Mouse (Mus musculus) regulatory T cell (primary cell): ENCODE measurements around the gene Fbxo34.
"Not testable (repeated sequence)": the region's sequence is repeated elsewhere in the genome, so short reads cannot be mapped to it uniquely, and the experiment has no call there.

Experiments used
- in situ Hi-C: fragments of 300-600 bp; cut with MboI, MseI; formaldehyde crosslinking; loops from one replicate; pipeline ENCODE4 v1.15.1; 2025; ENCODE audit warnings: high pct_unique_total_duplicates

The Fbxo34 gene

DNA sequence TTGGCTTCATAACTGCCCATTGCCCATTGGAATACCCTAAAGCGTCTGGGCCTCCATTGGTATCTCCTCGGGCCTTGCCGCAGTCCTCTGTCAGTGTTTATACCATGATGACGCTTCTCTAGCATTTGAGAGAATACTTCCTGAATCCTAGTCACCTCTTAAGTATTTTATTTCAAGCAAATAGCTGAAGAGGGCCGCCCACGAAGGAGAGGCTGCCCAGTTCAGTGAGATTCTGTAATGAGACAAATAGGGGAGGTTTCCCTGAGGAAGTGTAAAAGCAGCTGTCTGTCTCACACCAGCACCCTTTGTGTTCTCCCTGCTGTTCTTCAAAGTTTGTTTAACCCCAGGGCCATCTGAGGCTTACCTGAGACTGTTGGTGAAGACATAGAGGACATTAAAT is 66.5 kb downstream of the Fbxo34 start:
- in situ Hi-C loops, result no loop called here

DNA sequence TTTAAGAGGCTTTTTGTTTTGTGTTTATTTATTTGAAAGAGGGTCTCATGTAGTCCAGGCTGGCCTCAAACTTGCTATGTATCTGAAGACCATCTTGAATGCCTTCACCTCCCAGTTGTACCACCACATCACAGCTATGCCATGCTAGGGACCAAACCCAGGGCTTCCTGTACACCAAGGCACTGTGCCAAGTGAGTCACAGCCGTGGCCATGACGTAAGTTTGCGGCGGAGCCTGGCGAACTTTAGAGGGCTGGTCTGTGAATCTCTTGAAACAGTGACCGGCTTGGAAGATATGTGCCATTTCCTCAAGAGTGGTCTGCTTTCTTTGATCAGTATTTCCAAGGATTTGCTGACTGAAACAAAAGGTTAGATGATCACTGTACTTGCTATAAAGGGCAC is 68.4 kb downstream of the Fbxo34 start:
- in situ Hi-C loops, result no loop called here

DNA sequence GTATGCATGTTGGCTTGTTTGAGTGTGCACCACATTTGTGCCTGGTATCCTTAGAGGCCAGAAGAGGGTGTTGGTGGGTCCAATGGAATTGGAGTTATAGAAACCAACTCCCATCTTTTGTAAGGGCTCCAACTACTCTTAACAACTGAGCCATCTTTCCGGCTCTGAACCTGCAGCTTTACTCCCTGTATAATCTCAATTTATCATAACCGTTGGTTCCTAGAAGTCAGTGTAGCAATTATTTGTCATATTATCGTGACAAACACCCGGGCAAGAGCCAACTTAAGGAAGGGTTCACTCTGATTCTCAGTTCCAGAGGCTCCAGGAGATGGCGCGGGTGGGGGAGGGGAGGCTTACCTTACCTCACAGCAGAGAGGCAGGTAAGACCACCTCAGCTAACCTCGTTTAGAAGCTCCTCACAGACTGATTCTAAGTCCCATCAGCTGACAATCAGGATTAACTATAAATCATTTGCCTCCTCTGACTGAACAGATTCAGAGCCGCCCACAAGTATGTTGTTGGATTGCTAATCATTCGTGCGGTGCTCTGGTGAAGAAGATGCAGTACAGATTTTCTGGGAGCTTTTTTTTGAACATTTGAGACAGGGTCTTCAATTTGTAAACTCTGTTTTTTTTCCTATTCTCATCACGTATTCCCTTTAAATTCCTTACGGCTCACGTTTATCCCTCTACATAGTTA is 70.7 kb downstream of the Fbxo34 start:
- in situ Hi-C loops, result no loop called here

DNA sequence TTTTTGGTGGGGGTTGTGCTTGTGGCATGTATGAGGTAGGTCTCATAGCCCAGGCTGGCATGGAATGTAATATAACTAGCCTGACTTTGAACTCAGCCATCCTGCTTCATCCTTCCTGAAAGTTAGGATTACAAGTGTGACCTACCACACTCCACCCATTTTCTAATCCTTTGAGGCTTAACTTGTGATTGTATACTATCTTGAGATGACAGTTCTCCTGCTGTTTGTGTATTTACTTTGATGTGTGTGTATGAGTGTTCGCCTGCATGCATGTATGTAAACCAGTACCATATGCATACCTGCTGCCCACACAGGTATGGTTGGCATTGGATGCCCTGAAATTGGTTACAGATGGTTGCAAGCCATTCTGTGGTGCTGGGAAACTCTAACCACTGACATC is 71.4 kb downstream of the Fbxo34 start:
- in situ Hi-C loops, result no loop called here

- in situ Hi-C loops, result no loop called here
Measured at GRCm38 (mm10) chr14:47522301-47522700, 72.1 kb downstream of the Fbxo34 start.

GRCm38 (mm10) chr14:47525374-47525773 is 75.2 kb downstream of the Fbxo34 start:
- in situ Hi-C loops, result no loop called here

DNA sequence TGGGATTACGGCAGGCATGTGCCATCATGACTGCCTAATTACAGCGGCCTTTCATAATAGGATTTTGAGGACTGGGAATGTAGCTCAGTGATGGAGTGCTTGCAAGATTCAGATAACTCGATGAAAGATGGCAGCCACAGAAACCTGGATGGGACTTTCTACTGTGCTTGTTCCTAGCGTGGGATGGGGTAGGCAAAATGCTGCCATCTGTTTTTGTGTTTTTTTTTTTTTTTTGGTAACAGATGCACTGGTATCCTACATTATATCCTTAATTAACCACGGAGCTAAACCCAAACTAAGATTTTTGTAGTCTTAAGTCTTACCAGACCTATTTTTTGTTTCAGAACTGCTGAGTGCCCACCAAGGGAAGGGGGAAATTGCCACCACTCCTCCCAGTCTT is 75.6 kb downstream of the Fbxo34 start:
- in situ Hi-C loops, result no loop called here

DNA sequence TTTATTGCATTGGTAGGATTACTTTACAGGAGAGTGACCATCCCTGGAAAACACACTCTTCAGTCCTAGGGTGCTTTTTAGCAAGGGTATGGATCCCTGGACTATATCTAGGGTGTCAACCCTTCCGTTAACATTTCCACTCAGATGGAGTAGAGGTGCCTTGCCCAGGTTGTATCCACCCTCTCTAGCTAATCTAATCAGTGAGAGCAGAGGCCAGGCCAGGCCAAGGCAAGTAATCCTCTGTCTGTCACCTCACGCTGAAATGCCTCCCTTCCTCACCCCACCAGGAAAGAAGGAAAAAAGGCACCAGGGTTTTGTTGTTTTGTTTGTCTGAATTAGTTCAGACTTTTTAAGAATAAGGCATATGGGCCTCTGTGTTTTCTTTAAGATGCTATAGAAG is 77.6 kb downstream of the Fbxo34 start:
- in situ Hi-C loops, result no loop called here

DNA sequence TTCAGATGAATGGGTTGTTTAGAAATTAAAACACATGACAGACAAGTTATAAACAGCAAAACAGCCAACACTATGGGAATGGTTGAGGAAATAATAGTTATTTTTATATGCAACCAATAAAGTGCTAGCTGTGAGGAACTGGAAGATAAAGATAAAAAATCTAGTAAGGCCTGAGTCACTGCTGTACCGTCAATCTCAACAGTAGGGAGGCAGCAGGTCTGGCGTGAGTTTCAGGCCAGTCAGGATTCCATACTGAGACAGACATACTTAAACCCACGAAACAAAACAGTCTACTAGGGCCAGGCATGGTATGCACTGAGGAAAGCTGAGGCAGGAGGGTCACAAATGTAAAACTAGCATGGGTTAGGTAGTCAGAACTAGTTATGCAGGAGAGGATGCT is 78.1 kb downstream of the Fbxo34 start:
- in situ Hi-C loops, result no loop called here

- in situ Hi-C loops, result no loop called here
Measured at GRCm38 (mm10) chr14:47529019-47529418, 78.8 kb downstream of the Fbxo34 start.

GRCm38 (mm10) chr14:47529592-47529991 is 79.4 kb downstream of the Fbxo34 start:
- in situ Hi-C loops, result not testable (repeated sequence)

DNA sequence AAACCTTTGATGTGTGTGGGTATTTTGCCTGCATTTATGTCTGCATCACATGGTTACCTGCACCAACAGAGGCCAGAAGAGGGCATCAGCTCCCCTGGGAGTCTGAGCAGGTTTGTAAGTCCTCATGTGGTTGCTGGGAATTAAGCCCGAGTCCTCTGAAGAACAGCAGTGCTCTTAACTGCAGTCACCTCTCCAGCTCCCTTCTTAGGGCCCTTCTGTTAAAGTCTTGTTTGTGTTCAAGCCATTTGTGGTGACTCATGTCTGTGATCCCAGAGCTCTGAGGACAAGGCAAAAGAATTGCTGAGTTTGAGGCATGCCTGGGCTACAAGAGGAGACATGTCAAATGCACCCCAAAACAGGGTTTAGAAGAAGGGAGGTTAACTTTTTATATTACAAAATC is 82.3 kb downstream of the Fbxo34 start:
- in situ Hi-C loops, result no loop called here

- in situ Hi-C loops, result no loop called here
Measured at GRCm38 (mm10) chr14:47533365-47534175, 83.3 kb downstream of the Fbxo34 start.

DNA sequence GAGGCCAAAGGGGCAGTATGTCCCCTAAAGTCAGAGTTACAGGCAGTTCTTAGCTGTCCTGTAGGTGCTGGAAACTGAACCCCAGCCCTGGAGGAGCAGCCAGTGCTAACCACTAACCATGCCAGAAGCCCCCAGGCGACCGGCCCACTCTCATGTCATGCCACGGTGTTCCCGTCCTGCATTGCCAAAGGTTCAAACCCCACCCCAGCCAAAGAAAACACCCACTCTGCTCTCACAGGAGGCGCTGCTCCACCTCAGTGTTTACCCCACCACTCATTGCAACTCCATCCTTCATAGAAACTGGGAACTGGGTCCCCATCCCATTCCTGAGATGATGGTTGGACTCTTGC is 83.9 kb downstream of the Fbxo34 start:
- in situ Hi-C loops, result no loop called here

DNA sequence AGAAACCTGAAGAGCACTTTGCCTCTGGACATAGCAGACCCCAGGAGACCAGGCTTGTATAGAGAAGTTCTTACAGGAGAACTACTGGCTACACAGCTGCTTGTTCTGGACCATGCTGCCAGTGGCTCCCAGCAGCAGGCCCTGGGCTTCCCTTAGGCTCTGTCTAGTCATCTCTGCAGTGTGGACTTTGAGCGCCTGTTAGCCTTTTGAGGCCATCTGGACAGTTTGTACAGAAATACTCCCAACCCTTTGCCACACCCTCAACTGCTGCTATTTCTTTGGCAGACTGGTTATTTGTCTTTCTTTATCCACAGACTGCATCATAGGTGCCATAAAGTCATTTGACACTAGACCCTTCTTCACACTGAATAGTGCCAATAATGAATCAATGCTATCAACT is 84.9 kb downstream of the Fbxo34 start:
- in situ Hi-C loops, result no loop called here

GRCm38 (mm10) chr14:47541325-47541948 is 91.2 kb downstream of the Fbxo34 start:
- in situ Hi-C loops, result no loop called here

DNA sequence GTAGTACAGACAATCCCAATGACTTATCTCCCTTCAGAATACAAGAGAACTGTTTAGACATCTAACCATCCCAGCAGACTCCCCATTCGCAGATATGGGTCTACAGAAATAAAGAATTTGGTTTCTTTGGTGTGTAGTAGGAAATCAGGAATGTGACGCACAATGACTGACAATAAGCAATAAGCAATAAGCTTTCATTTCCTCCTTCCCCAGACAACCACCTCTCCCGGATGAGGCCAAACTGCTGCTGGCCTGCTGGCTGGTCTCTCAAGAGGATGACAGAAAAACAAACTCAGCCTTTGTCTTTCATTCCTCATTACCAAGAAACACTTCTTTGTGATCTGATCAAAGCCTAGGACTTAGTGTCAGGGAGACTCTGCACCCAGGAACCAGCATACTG is 92.1 kb downstream of the Fbxo34 start:
- in situ Hi-C loops, result no loop called here

GRCm38 (mm10) chr14:47544286-47544685 is 94.1 kb downstream of the Fbxo34 start:
- in situ Hi-C loops, result no loop called here

- in situ Hi-C loops, result no loop called here
Measured at GRCm38 (mm10) chr14:47544877-47545276, 94.7 kb downstream of the Fbxo34 start.

- in situ Hi-C loops, result no loop called here
Measured at GRCm38 (mm10) chr14:47551668-47552067, 101.4 kb downstream of the Fbxo34 start.

DNA sequence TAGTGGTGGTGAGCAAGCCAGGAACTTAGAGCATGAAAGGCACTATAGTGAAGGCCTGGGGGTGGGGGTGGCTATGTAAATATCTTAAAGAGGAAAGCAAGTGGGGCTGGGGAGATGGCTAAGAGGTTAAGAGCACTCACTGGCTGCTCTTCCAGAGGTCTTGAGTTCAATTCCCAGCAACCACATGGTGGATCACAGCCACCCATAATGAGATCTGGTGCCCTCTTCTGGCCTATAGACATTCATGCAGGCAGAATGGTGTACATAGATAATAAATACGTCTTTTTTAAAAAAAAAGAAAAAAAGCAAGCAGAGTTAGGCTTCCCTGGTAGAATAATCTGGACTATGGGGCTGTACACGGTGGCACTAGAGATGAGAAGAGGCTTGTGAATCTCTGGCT is 103.2 kb downstream of the Fbxo34 start:
- in situ Hi-C loops, result no loop called here

- in situ Hi-C loops, result no loop called here
Measured at GRCm38 (mm10) chr14:47554236-47554635, 104.0 kb downstream of the Fbxo34 start.

DNA sequence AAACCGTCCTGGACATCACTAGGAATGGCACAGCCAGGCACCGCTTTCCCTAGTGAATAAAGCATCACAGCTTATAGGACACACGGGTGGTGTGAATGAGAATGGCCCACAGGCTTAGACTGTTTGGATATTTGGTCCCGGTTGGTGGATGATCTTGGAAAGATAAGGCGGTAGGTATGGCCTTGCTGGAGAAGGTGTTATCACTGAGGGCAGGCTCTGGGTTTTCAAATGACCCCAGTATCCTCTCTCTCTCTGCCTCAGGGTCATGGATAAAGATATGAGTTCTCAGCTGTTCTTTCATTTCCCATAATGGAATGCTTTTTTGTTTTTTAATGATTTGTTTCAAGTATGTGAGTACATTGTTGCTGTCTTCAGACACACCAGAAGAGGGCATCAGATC is 105.0 kb downstream of the Fbxo34 start:
- in situ Hi-C loops, result no loop called here
